Mouse (Mus musculus) intestine, embryonic 14.5 days (tissue): ENCODE measurements around the gene Rcbtb2. TPM values are rescaled to one million over a fixed set of nuclear protein-coding genes. Genes with fewer than 3 reads are reported as not detected.

Experiments used
- ATAC-seq: fragments of 200-750 bp; cut with Nextera tagmentation; replicated peaks from 2 replicates; pipeline ENCODE4 v1.8.0; 2017; ENCODE audit warnings: low read depth, moderate number of reproducible peaks, moderate TSS enrichment, moderate library complexity; ENCODE audit not compliant: low FRiP score, low TSS enrichment
- DNase-seq: peaks from one replicate; pipeline ENCODE4 v3.0.0-alpha.2; 2018; ENCODE audit warnings: low spot score
- H3K27ac ChIP-seq: fragments of 300-500 bp; sonication (generic); 2 replicates; pipeline ENCODE4 v1.5.1; 2014; ENCODE audit warnings: low read depth, mild to moderate bottlenecking, control low read depth
- H3K27me3 ChIP-seq: fragments of 300-500 bp; sonication (generic); replicated peaks from 2 replicates; pipeline ENCODE4 v1.6.1; 2014; ENCODE audit warnings: low read length, control low read depth; ENCODE audit not compliant: control insufficient read depth, insufficient read depth
- H3K36me3 ChIP-seq: fragments of 300-500 bp; sonication (generic); 2 replicates; pipeline ENCODE4 v1.6.1; 2014; ENCODE audit warnings: low read length, control low read depth; ENCODE audit not compliant: control insufficient read depth, insufficient read depth
- H3K4me1 ChIP-seq: fragments of 300-500 bp; sonication (generic); replicated peaks from 2 replicates; pipeline ENCODE4 v1.6.1; 2014; ENCODE audit warnings: low read length, control low read depth, mixed read lengths; ENCODE audit not compliant: control insufficient read depth, insufficient read depth
- H3K4me2 ChIP-seq: fragments of 300-500 bp; sonication (generic); 2 replicates; pipeline ENCODE4 v1.6.1; 2014; ENCODE audit warnings: low read length
- H3K4me3 ChIP-seq: fragments of 300-500 bp; sonication (generic); 2 replicates; pipeline ENCODE4 v1.5.1; 2014; ENCODE audit warnings: low read depth, low read length, control low read depth, mixed read lengths
- H3K9ac ChIP-seq: fragments of 300-500 bp; sonication (generic); 2 replicates; pipeline ENCODE4 v1.6.1; 2014; ENCODE audit warnings: mild to moderate bottlenecking, low read length
- H3K9me3 ChIP-seq: fragments of 300-500 bp; sonication (generic); 2 replicates; pipeline ENCODE4 v1.6.1; 2016; ENCODE audit warnings: low read length, control low read depth; ENCODE audit not compliant: control insufficient read depth
- WGBS: fragments of 180-500 bp; shearing (Covaris S2); extraction: QIAGEN DNeasy Blood & Tissue Kit; methylation state at CpG from one replicate; pipeline ENCODE4 v1.1.7; 2014; 5-methylcytosine and 5-hydroxymethylcytosine counted together
- polyA plus RNA-seq: library from polyadenylated mRNA; unstranded; fragments of >200 nt; fragmentation: Nextera tagmentation; extraction: Ambion mirVana; gene quantifications from 2 replicates; pipeline ENCODE4 v1.2.1, GENCODE M21; 2014

Rcbtb2 gene
- polyA plus RNA-seq, 1 experiment from 2014 or later: 89.3 TPM

- Histone ChIP-seq H3K4me1 (no peaks in the 10 kb centered on the region), H3K4me3 (no peak overlapping the region), H3K4me2 (no peak overlapping the region), H3K9ac (no peak overlapping the region), H3K36me3 (peaks cover 32% of the 10 kb centered on the region), H3K27me3 (no peaks in the 10 kb centered on the region), H3K27ac (no peak overlapping the region), H3K9me3 (0 out of 2 replicates have a peak, but pooled peaks cover 3% of the 10 kb centered on the region)
- DNase-seq (no peak), ATAC-seq (no peak)
- 93% methylated on average over 7 of the region's 7 CpGs for WGBS
These were observed 64.0 kb downstream of the Rcbtb2 start for GRCm38 (mm10) chr14:73186875-73187274.

GRCm38 (mm10) chr14:73199058-73199457 is 76.2 kb downstream of the Rcbtb2 start:
- Histone ChIP-seq H3K4me1 (no peaks in the 10 kb centered on the region), H3K9ac (no peak overlapping the region), H3K4me3 (no peak overlapping the region), H3K9me3 (no peaks in the 10 kb centered on the region), H3K27ac (no peak overlapping the region), H3K4me2 (no peak overlapping the region), H3K27me3 (no peaks in the 10 kb centered on the region), H3K36me3 (no peaks in the 10 kb centered on the region)
- 56% methylated on average over 5 of the region's 5 CpGs for WGBS
- DNase-seq: no peak
- no peak for ATAC-seq

GRCm38 (mm10) chr14:73201447-73201846 is 78.6 kb downstream of the Rcbtb2 start:
- no peak for DNase-seq
- H3K9ac ChIP-seq: no peak overlapping the region
- H3K9me3 ChIP-seq: no peaks in the 10 kb centered on the region
- H3K4me1 ChIP-seq: no peaks in the 10 kb centered on the region
- WGBS: 39% methylated on average over 3 of the region's 3 CpGs
- no peak overlapping the region for H3K4me3 ChIP-seq
- no peak overlapping the region for H3K27ac ChIP-seq
- no peak overlapping the region for H3K4me2 ChIP-seq
- no peaks in the 10 kb centered on the region for H3K27me3 ChIP-seq
- ATAC-seq: no peak
- no peaks in the 10 kb centered on the region for H3K36me3 ChIP-seq

- H3K27me3 ChIP-seq: no peaks in the 10 kb centered on the region
- no peak overlapping the region for H3K4me3 ChIP-seq
- H3K4me1 ChIP-seq: no peaks in the 10 kb centered on the region
- H3K36me3 ChIP-seq: no peaks in the 10 kb centered on the region
- 66% methylated on average over 3 of the region's 3 CpGs for WGBS
- H3K9ac ChIP-seq: no peak overlapping the region
- no peak for ATAC-seq
- H3K9me3 ChIP-seq: no peaks in the 10 kb centered on the region
- no peak overlapping the region for H3K27ac ChIP-seq
- no peak for DNase-seq
- no peak overlapping the region for H3K4me2 ChIP-seq
These were observed 81.2 kb downstream of the Rcbtb2 start for GRCm38 (mm10) chr14:73204016-73204415.

- Histone ChIP-seq H3K36me3 (no peaks in the 10 kb centered on the region), H3K4me1 (no peaks in the 10 kb centered on the region), H3K9me3 (no peaks in the 10 kb centered on the region), H3K27me3 (no peaks in the 10 kb centered on the region), H3K4me3 (no peak overlapping the region), H3K4me2 (no peak overlapping the region), H3K27ac (no peak overlapping the region), H3K9ac (no peak overlapping the region)
- DNase-seq: no peak
- no peak for ATAC-seq
These were observed 86.4 kb downstream of the Rcbtb2 start for GRCm38 (mm10) chr14:73209262-73209661.

- Histone ChIP-seq H3K36me3 (no peaks in the 10 kb centered on the region), H3K27me3 (no peaks in the 10 kb centered on the region), H3K4me2 (no peak overlapping the region), H3K27ac (no peak overlapping the region), H3K9ac (no peak overlapping the region), H3K4me3 (no peak overlapping the region), H3K9me3 (no peaks in the 10 kb centered on the region), H3K4me1 (no peaks in the 10 kb centered on the region)
- ATAC-seq (no peak), DNase-seq (no peak)
- WGBS: 94% methylated on average over 8 of the region's 8 CpGs
These were observed 87.4 kb downstream of the Rcbtb2 start for GRCm38 (mm10) chr14:73210196-73210595.

- H3K4me3 ChIP-seq: no peak overlapping the region
- DNase-seq (no peak), ATAC-seq (no peak)
- peaks cover 7% of the 10 kb centered on the region; the same call in 1 of the 2 replicates for H3K36me3 ChIP-seq
- no peaks in the 10 kb centered on the region for H3K4me1 ChIP-seq
- H3K9ac ChIP-seq: no peak overlapping the region
- no peak overlapping the region for H3K4me2 ChIP-seq
- H3K9me3 ChIP-seq: no peaks in the 10 kb centered on the region
- H3K27me3 ChIP-seq: no peaks in the 10 kb centered on the region
- H3K27ac ChIP-seq: no peak overlapping the region
- 90% methylated on average over 5 of the region's 5 CpGs for WGBS
These were observed 88.6 kb downstream of the Rcbtb2 start for GRCm38 (mm10) chr14:73211477-73211876.

- Histone ChIP-seq H3K27ac (no peak overlapping the region), H3K27me3 (no peaks in the 10 kb centered on the region), H3K4me1 (no peaks in the 10 kb centered on the region), H3K9me3 (no peaks in the 10 kb centered on the region), H3K36me3 (peaks cover 7% of the 10 kb centered on the region; the same call in 1 of the 2 replicates), H3K4me2 (no peak overlapping the region), H3K9ac (no peak overlapping the region), H3K4me3 (no peak overlapping the region)
- DNase-seq (no peak), ATAC-seq (no peak)
- WGBS: 91% methylated on average over 1 of the region's 1 CpGs
These were observed 94.2 kb downstream of the Rcbtb2 start for GRCm38 (mm10) chr14:73217062-73217461.

GRCm38 (mm10) chr14:73222316-73222970 is 99.6 kb downstream of the Rcbtb2 start:
- ATAC-seq: no peak
- 78% methylated on average over 9 of the region's 9 CpGs for WGBS
- DNase-seq: no peak
- no peak overlapping the region for H3K4me2 ChIP-seq
- H3K4me3 ChIP-seq: no peak overlapping the region
- no peaks in the 10 kb centered on the region for H3K9me3 ChIP-seq
- H3K36me3 ChIP-seq: no peaks in the 10 kb centered on the region
- no peak overlapping the region for H3K27ac ChIP-seq
- no peak overlapping the region for H3K9ac ChIP-seq
- H3K27me3 ChIP-seq: no peaks in the 10 kb centered on the region
- H3K4me1 ChIP-seq: no peaks in the 10 kb centered on the region
